Mouse (Mus musculus) cerebellum, postnatal 14 days (tissue): ENCODE data around the gene Ggta1.

ENCODE experiments used
- DNase-seq, 2 experiments: peaks; one replicate each; pipeline ENCODE4 v3.0.0; 2021; ENCODE audit warnings: mixed read lengths in 2 of 2

Ggta1 gene

GRCm38 (mm10) chr2:35397590-35398173 lies 65.3 kb downstream of the Ggta1 start:
- DNase-seq = peak; percentile 80 to 81

GRCm38 (mm10) chr2:35397096-35397495 lies 65.9 kb downstream of the Ggta1 start, which contains the start of gene 4930402F06Rik:
Gene 4930402F06Rik (minus strand): TSS chr2:35397175.
- DNase-seq = peak; percentile 26 to 43

GRCm38 (mm10) chr2:35385441-35385871 lies 77.6 kb downstream of the Ggta1 start:
- DNase-seq = peak; percentile 32 to 55

GRCm38 (mm10) chr2:35379306-35379705 lies 83.7 kb downstream of the Ggta1 start:
- no peak for DNase-seq

GRCm38 (mm10) chr2:35377600-35377999 lies 85.4 kb downstream of the Ggta1 start:
- no peak for DNase-seq

- DNase-seq = peak; percentile 49 to 70
Observed at GRCm38 (mm10) chr2:35373003-35373402, 90.0 kb downstream of the Ggta1 start.

GRCm38 (mm10) chr2:35370686-35371085 lies 92.3 kb downstream of the Ggta1 start:
- DNase-seq = no peak

GRCm38 (mm10) chr2:35367629-35368028 lies 95.4 kb downstream of the Ggta1 start, which contains the start of gene 4930568D16Rik:
Gene 4930568D16Rik (minus strand): TSS chr2:35367729.
- no peak for DNase-seq
